Mouse (Mus musculus) ES-Bruce4 (cell line): ENCODE measurements around the gene Rhox7b. TPM values are rescaled to one million over a fixed set of nuclear protein-coding genes. Genes with fewer than 3 reads are reported as not detected.

ENCODE experiments used
- H3K27ac ChIP-seq: 2 replicates; pipeline ENCODE4 v1.5.1; 2012; ENCODE audit warnings: low read length, inconsistent platforms; ENCODE audit not compliant: insufficient read depth
- H3K27me3 ChIP-seq: 2 replicates; pipeline ENCODE4 v1.6.1; 2012; ENCODE audit warnings: mild to moderate bottlenecking, low read length, inconsistent platforms; ENCODE audit not compliant: control insufficient read depth, poor library complexity, insufficient read depth, severe bottlenecking
- H3K36me3 ChIP-seq: 2 replicates; pipeline ENCODE4 v1.6.1; 2012; ENCODE audit warnings: inconsistent platforms, mild to moderate bottlenecking, low read length, moderate library complexity; ENCODE audit not compliant: control insufficient read depth, poor library complexity, insufficient read depth, severe bottlenecking
- H3K4me1 ChIP-seq: one replicate; pipeline ENCODE4 v1.8.1; 2011; ENCODE audit warnings: low read length; ENCODE audit not compliant: control insufficient read depth, insufficient read depth
- H3K4me3 ChIP-seq: 2 replicates; pipeline ENCODE4 v1.5.1; 2011; ENCODE audit warnings: low read depth, mild to moderate bottlenecking, low read length
- H3K9ac ChIP-seq: 2 replicates; pipeline ENCODE4 v1.6.1; 2012; ENCODE audit warnings: low read depth, mild to moderate bottlenecking, inconsistent platforms; ENCODE audit not compliant: poor library complexity, severe bottlenecking
- H3K9me3 ChIP-seq: replicated peaks from 2 replicates; pipeline ENCODE4 v1.6.1; 2012; ENCODE audit warnings: mild to moderate bottlenecking, low read length, inconsistent platforms; ENCODE audit not compliant: control insufficient read depth, poor library complexity, insufficient read depth, severe bottlenecking
- CTCF ChIP-seq: IDR thresholded peaks from one replicate; pipeline ENCODE4 v1.8.1; 2011; ENCODE audit warnings: low read depth, low read length
- EP300 ChIP-seq: IDR thresholded peaks from 2 replicates; pipeline ENCODE4 v1.6.1; 2011; ENCODE audit warnings: low read depth, low read length; ENCODE audit not compliant: insufficient read depth
- POLR2A ChIP-seq: IDR thresholded peaks from one replicate; pipeline ENCODE4 v1.8.1; 2011; ENCODE audit warnings: low read length; ENCODE audit not compliant: insufficient read depth
- polyA plus RNA-seq: library from polyadenylated mRNA; stranded (reverse); fragments of >200 nt; gene quantifications from 2 replicates; pipeline ENCODE4 v1.2.4, GENCODE M21; 2011; ENCODE audit warnings: low read depth; ENCODE audit not compliant: missing spikeins, insufficient read depth, insufficient read length

The Rhox7b gene
- polyA plus RNA-seq, 1 experiment: not detected

DNA sequence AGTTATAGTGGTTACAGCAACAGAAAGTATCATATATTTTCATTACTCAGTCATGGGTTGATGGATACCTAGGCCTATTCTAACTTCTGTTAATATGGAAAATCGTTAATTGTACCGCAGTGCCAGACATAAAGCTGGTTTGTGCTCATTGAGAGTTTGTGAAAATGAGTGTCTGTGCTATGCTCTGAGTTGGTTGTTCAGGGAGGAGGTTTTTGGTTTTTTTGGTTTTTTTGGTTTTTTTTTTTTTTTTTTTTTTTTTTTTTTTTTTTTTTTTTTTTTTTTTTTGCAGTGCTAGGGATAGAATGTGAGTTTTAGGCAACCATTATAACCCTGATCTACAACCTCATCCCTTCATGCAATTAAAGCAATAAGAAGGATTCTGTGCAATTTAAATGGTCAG, 25.4 kb downstream of the Rhox7b start:
- H3K27me3 ChIP-seq: no peaks in the 10 kb centered on the region
- H3K9ac ChIP-seq: no peak overlapping the region
- H3K27ac ChIP-seq: no peak overlapping the region
- no peak overlapping the region for H3K4me3 ChIP-seq
- no peak for TF ChIP-seq CTCF
- no peak for TF ChIP-seq EP300
- TF ChIP-seq POLR2A: no peak
- no peaks in the 10 kb centered on the region for H3K36me3 ChIP-seq
- no peaks in the 10 kb centered on the region for H3K4me1 ChIP-seq
- H3K9me3 ChIP-seq: no peaks in the 10 kb centered on the region

Other genes with a start within 250 kb of the Rhox7b start
- not detected in 2 replicates for gene Rhox4g, start 245.9 kb downstream of the Rhox7b start, polyA plus RNA-seq
- gene Rhox3h, start 228.5 kb downstream of the Rhox7b start, polyA plus RNA-seq: not detected in 2 replicates
- not detected in 2 replicates for gene Rhox2h, start 224.0 kb downstream of the Rhox7b start, polyA plus RNA-seq
- 162 and 170 TPM in 2 replicates for gene Rhox5, start 92.4 kb downstream of the Rhox7b start, polyA plus RNA-seq
- 23.9 and 27.9 TPM in 2 replicates for gene Rhox6, start 70.3 kb downstream of the Rhox7b start, polyA plus RNA-seq
- gene Rhox7a, start 65.5 kb downstream of the Rhox7b start, polyA plus RNA-seq: 1.2 TPM in 1 of 2 replicates, not detected in the other
- not detected in 2 replicates for gene Rhox8, start 18.3 kb downstream of the Rhox7b start, polyA plus RNA-seq
- 19.2 and 19.5 TPM in 2 replicates for gene Rhox9, start 4.5 kb upstream of the Rhox7b start, polyA plus RNA-seq
- not detected in 2 replicates for gene Btg1-ps1, start 121.6 kb upstream of the Rhox7b start, polyA plus RNA-seq
- not detected in 2 replicates for gene Btg1-ps2, start 145.9 kb upstream of the Rhox7b start, polyA plus RNA-seq
- not detected in 2 replicates for gene Rhox10, start 169.2 kb upstream of the Rhox7b start, polyA plus RNA-seq
- not detected in 2 replicates for gene Rhox11, start 187.9 kb upstream of the Rhox7b start, polyA plus RNA-seq
- gene Rhox12, start 213.7 kb upstream of the Rhox7b start, polyA plus RNA-seq: not detected in 2 replicates
- 1.3 TPM in 1 of 2 replicates, not detected in the other for gene Rhox13, start 224.0 kb upstream of the Rhox7b start, polyA plus RNA-seq